Mouse (Mus musculus) liver, adult 2 months (tissue): Measurements from ENCODE around the gene Cnga1. TPM values are rescaled to one million over a fixed set of nuclear protein-coding genes. Genes with fewer than 3 reads are reported as not detected.
"Not testable (repeated sequence)": the region's sequence is repeated elsewhere in the genome, so short reads cannot be mapped to it uniquely, and the experiment has no call there.

Source experiments
- DNase-seq: peaks from one replicate; pipeline ENCODE4 v3.0.0-alpha.2; 2011; ENCODE audit warnings: low read depth, low spot score; ENCODE audit errors: extremely low read depth
- H3K27ac ChIP-seq: fragments of 200-500 bp; replicated peaks from 2 replicates; pipeline ENCODE4 v1.5.1; 2012; ENCODE audit warnings: low read depth, mild to moderate bottlenecking, control low read depth, inconsistent platforms, low read length; ENCODE audit not compliant: insufficient read depth
- H3K27me3 ChIP-seq: fragments of 200-500 bp; 2 replicates; pipeline ENCODE4 v1.6.1; 2012; ENCODE audit warnings: mild to moderate bottlenecking, moderate library complexity, low read length, inconsistent platforms; ENCODE audit not compliant: control insufficient read depth, insufficient read depth
- H3K36me3 ChIP-seq: fragments of 200-500 bp; 2 replicates; pipeline ENCODE4 v1.6.1; 2012; ENCODE audit warnings: low read length, inconsistent platforms; ENCODE audit not compliant: control insufficient read depth, insufficient read depth
- H3K4me1 ChIP-seq: fragments of 200-500 bp; 2 replicates; pipeline ENCODE4 v1.6.1; 2011; ENCODE audit warnings: low read length; ENCODE audit not compliant: control insufficient read depth, insufficient read depth
- H3K4me3 ChIP-seq: fragments of 200-500 bp; 2 replicates; pipeline ENCODE4 v1.5.1; 2011; ENCODE audit warnings: low read depth, mild to moderate bottlenecking, control low read depth, low read length, moderate library complexity; ENCODE audit not compliant: insufficient read depth
- H3K79me2 ChIP-seq: fragments of 200-500 bp; 2 replicates; pipeline ENCODE4 v1.6.1; 2012; ENCODE audit warnings: inconsistent platforms, mild to moderate bottlenecking, low read length, moderate library complexity; ENCODE audit not compliant: control insufficient read depth, insufficient read depth
- H3K9ac ChIP-seq: fragments of 200-500 bp; 2 replicates; pipeline ENCODE4 v1.6.1; 2012; ENCODE audit warnings: low read depth, mild to moderate bottlenecking, control low read depth, inconsistent platforms, low read length
- CTCF ChIP-seq: fragments of 200-500 bp; IDR thresholded peaks from 2 replicates; pipeline ENCODE4 v1.5.1; 2011; ENCODE audit warnings: low read depth, low read length, control low read depth
- POLR2A ChIP-seq: fragments of 200-500 bp; IDR thresholded peaks from 2 replicates; pipeline ENCODE4 v1.6.1; 2011; ENCODE audit warnings: low read length, control low read depth; ENCODE audit not compliant: insufficient read depth; ENCODE audit errors: extremely low read depth
- WGBS: fragments of 180-500 bp; shearing (Covaris S2); methylation state at CpG from one replicate; pipeline ENCODE4 v1.1.7; 2018; 5-methylcytosine and 5-hydroxymethylcytosine counted together
- polyA plus RNA-seq: library from polyadenylated mRNA; depleted of rRNA; stranded (reverse); fragments of >200 nt; gene quantifications from 2 replicates; pipeline ENCODE4 v1.2.3, GENCODE M21; 2012
- total RNA-seq: library from RNA; depleted of rRNA; stranded (reverse); fragments of >200 nt; gene quantifications from 2 replicates; pipeline ENCODE4 v1.2.3, GENCODE M21; 2014

Cnga1 gene
- total and polyA plus RNA-seq, 2 experiments: not detected

DNA sequence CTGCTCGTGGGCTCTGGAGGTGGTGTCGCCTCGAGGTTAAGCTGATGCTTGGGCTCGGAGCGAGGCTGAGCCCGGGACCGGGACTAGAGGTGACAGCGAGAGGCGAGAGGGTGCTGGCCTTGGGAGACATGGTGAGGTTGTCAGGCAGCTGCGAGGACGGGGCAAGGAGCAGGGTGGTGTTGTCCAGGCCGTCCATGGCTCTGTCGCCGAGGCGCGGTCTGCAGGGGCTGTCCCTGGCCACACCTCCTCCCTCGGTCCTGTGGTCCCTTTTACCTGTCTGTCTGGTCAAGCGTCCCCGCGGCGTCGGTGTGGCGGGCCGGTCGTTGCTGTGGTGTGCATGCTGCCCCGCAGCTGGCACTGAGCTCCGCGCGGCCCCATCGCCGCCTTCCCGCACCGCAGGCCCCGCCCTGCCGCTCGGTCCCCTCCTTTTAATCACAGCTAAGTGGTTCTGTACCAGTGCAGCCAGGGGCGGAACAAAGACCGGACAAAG lies 56.8 kb downstream of the Cnga1 start, which contains the start of gene Gm5868:
Gm5868 (minus strand) TSS at position 360 of the 490 bp plus-strand sequence.
- Histone ChIP-seq H3K4me1 (peaks cover 6% of the 10 kb centered on the region; the same call in 1 of the 2 replicates), H3K9ac (no peak within 1 kb of the TSS), H3K36me3 (no peaks in the 10 kb centered on the region), H3K4me3 (peak within 1 kb of the TSS; percentile 6; the same call in 1 of the 2 replicates), H3K27me3 (peaks cover 8% of the 10 kb centered on the region), H3K79me2 (no peaks in the 10 kb centered on the region), H3K27ac (no peak within 1 kb of the TSS)
- DNase-seq: no peak
- WGBS: 5% methylated on average over 38 of the region's 38 CpGs
- no peak for TF ChIP-seq CTCF
- TF ChIP-seq POLR2A: no peak

DNA sequence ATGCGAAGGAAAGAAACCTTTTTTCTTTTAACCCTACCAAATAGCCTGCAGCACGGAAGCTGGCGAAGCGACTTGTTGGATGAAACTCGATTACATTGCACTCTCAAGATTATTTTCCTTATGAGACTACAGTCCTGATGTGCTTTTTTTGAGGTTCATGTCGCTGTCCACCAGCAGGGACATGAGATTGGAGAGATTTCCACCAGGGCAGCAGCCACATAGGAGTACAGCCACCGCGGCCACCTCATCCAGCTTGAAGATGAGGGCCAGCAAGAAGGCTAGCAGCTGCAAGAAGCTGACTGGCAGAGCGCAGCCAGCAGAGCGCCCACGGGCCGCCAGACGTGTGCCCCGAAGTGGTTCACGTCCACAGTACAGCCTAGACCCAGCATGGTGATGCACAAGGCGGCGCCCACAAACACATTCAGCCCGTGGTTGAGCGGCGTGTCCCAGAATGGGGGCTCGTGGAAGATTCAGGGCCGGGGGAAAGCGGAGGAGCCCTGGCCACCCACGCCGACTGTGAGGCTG lies 57.3 kb downstream of the Cnga1 start:
- H3K36me3 ChIP-seq, H3K27ac ChIP-seq, H3K27me3 ChIP-seq, DNase-seq, H3K4me3 ChIP-seq, H3K79me2 ChIP-seq, H3K9ac ChIP-seq, H3K4me1 ChIP-seq: not testable (repeated sequence)
- WGBS: 40% methylated on average over 25 of the region's 25 CpGs

DNA sequence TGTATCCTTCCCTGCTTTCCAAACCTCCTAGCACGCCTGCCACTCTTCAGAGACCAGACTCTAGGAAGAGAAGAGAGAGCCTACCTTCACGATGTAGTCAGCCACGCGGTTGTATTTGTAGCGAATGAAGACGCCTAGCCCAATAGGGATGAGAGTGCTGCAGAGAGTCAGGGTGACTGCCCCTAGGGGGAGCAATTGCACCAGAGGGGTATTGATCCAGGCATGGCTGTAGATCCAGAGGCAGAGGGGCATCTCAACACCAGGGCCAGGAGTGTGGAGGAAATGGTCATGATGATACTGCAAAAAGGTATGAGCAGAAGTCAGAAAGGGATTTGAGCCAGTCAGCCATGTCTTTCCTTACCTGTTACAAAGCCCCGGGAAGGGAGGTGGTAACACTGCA lies 58.0 kb downstream of the Cnga1 start:
- not testable (repeated sequence) for H3K4me3 ChIP-seq, H3K36me3 ChIP-seq, H3K4me1 ChIP-seq, H3K27me3 ChIP-seq, H3K9ac ChIP-seq, H3K27ac ChIP-seq, H3K79me2 ChIP-seq
- WGBS: 43% methylated on average over 7 of the region's 7 CpGs
- peak; percentile 20 for DNase-seq
- peak; percentile 74 for TF ChIP-seq CTCF

GRCm38 (mm10) chr5:72580970-72581332 lies 63.1 kb downstream of the Cnga1 start, which contains the start of gene Zar1:
Zar1 (minus strand) TSS chr5:72581254.
- DNase-seq, H3K27ac ChIP-seq, H3K9ac ChIP-seq, H3K79me2 ChIP-seq, H3K36me3 ChIP-seq, H3K4me1 ChIP-seq: not testable (repeated sequence)
- Histone ChIP-seq H3K4me3 (peak within 1 kb of the TSS; percentile 18; the same call in 1 of the 2 replicates), H3K27me3 (peaks cover 11% of the 10 kb centered on the region)
- 14% methylated on average over 20 of the region's 21 CpGs for WGBS

DNA sequence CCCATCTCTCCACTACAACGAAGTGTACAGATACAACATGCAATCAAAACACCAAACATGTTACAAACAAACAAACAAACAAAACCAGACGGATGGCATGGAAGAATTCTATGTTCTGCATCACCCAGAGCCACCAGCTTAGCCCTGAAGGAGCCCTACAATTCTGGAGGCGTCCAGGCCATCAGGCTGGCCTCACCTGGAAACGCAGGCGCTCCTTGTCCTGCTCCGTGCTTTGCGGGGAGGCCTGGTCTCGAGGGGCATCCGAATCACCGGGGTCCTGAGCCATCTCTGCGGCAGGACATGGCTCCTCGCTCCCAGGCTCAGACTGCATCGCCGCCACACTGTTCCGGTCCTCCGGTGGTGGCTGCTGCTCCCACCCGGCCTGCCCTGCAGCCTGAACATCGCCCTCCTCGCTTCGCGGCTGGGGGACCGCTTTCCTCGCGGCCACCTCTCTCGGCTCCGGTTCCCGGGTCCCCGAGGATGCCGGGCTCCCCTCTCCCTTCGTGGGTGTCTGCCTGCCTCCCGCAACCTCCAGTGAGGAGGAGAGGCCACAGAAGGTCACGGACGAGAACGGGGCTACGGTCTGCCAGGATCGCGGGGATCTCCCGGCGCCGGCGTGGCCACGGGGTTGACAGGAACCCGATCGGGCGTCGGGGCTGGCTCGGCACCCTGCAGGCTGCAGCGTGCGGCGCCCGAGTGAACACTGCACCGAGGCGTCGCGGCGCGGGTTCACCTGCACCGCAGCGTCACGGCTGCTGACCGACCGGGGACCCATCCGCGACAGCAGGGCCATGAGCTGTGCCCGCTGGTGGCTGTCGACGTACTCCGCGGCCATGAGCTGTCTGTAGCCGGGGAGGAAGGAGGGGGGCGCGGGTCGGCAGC lies 63.7 kb downstream of the Cnga1 start:
- Histone ChIP-seq H3K27me3 (peaks cover 11% of the 10 kb centered on the region), H3K4me3 (peak overlapping the region; percentile 18; the same call in 1 of the 2 replicates)
- not testable (repeated sequence) for H3K79me2 ChIP-seq, H3K9ac ChIP-seq, H3K4me1 ChIP-seq, DNase-seq, H3K36me3 ChIP-seq, H3K27ac ChIP-seq
- 6% methylated on average over 68 of the region's 73 CpGs for WGBS

GRCm38 (mm10) chr5:72579599-72579998 lies 64.5 kb downstream of the Cnga1 start:
- H3K27ac ChIP-seq, H3K9ac ChIP-seq, H3K4me3 ChIP-seq, DNase-seq, H3K4me1 ChIP-seq, H3K79me2 ChIP-seq, H3K36me3 ChIP-seq: not testable (repeated sequence)
- H3K27me3 ChIP-seq: peaks cover 11% of the 10 kb centered on the region
- 84% methylated on average over 10 of the region's 10 CpGs for WGBS
